Mouse (Mus musculus) midbrain, embryonic 16.5 days (tissue): Measurements from ENCODE around the gene Dhx57. TPM values are rescaled to one million over a fixed set of nuclear protein-coding genes. Genes with fewer than 3 reads are reported as not detected.

Experiments used
- ATAC-seq: fragments of 200-750 bp; cut with Nextera tagmentation; 2 replicates; pipeline ENCODE4 v1.8.0; 2017; ENCODE audit warnings: moderate TSS enrichment
- H3K27ac ChIP-seq: fragments of 300-500 bp; sonication (generic); 2 replicates; pipeline ENCODE4 v1.5.1; 2014; ENCODE audit warnings: mild to moderate bottlenecking, low read length, mixed read lengths
- H3K27me3 ChIP-seq: fragments of 300-500 bp; sonication (generic); 2 replicates; pipeline ENCODE4 v1.6.1; 2014; ENCODE audit warnings: low read depth, low read length, mixed read lengths; ENCODE audit not compliant: control insufficient read depth, insufficient read depth
- H3K36me3 ChIP-seq: fragments of 300-500 bp; sonication (generic); 2 replicates; pipeline ENCODE4 v1.6.1; 2014; ENCODE audit warnings: mild to moderate bottlenecking, low read length, moderate library complexity, mixed read lengths; ENCODE audit not compliant: control insufficient read depth, insufficient read depth
- H3K4me1 ChIP-seq: fragments of 300-500 bp; sonication (generic); 2 replicates; pipeline ENCODE4 v1.6.1; 2014; ENCODE audit warnings: mild to moderate bottlenecking, low read length, mixed read lengths; ENCODE audit not compliant: control insufficient read depth, insufficient read depth
- H3K4me2 ChIP-seq: fragments of 300-500 bp; sonication (generic); 2 replicates; pipeline ENCODE4 v1.6.1; 2014; ENCODE audit warnings: mild to moderate bottlenecking, low read length, mixed read lengths
- H3K4me3 ChIP-seq: fragments of 300-500 bp; sonication (generic); 2 replicates; pipeline ENCODE4 v1.5.1; 2014; ENCODE audit warnings: low read depth, mild to moderate bottlenecking, low read length, moderate library complexity, mixed read lengths
- H3K9ac ChIP-seq: fragments of 300-500 bp; sonication (generic); 2 replicates; pipeline ENCODE4 v1.6.1; 2014; ENCODE audit warnings: low read depth, low read length, mixed read lengths
- H3K9me3 ChIP-seq: fragments of 300-500 bp; sonication (generic); replicated peaks from 2 replicates; pipeline ENCODE4 v1.6.1; 2014; ENCODE audit warnings: mild to moderate bottlenecking, low read length, mixed read lengths; ENCODE audit not compliant: control insufficient read depth, poor library complexity, severe bottlenecking
- WGBS: fragments of 180-500 bp; shearing (Covaris S2); extraction: QIAGEN DNeasy Blood & Tissue Kit; methylation state at CpG from one replicate; pipeline ENCODE4 v1.1.7; 2014; 5-methylcytosine and 5-hydroxymethylcytosine counted together
- polyA plus RNA-seq: library from polyadenylated mRNA; unstranded; fragments of >200 nt; fragmentation: Nextera tagmentation; extraction: Ambion mirVana; gene quantifications from 2 replicates; pipeline ENCODE4 v1.2.1, GENCODE M21; 2015

Gene Dhx57
- polyA plus RNA-seq, 1 experiment from 2014 or later: 57.0 TPM

DNA sequence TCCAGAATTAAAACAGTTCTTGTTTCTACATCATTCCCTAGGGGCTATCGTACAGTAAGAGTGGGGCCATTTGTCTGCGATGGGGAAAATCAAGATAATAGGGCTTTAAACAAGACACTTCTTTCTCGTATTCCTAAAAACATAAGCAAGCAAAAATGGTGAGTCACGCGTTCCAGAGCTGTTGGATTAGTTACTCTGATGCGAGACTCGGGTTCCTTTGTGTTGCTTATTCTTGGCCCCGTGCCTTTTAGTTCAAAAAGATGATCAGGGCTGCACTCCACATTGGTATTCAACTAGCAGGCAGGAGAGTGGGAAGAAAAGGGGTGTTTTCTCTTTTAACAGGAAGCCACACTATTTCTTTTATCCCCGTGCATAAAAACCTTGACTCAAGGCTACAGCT lies 21.5 kb upstream of the Dhx57 start:
- Histone ChIP-seq H3K9ac (no peak overlapping the region), H3K4me1 (peaks cover 5% of the 10 kb centered on the region), H3K27ac (no peak overlapping the region), H3K27me3 (no peaks in the 10 kb centered on the region), H3K9me3 (no peaks in the 10 kb centered on the region), H3K4me2 (no peak overlapping the region), H3K36me3 (no peaks in the 10 kb centered on the region), H3K4me3 (no peak overlapping the region)
- ATAC-seq: peak; percentile 58; the same call in 1 of the 2 replicates
- WGBS: 43% methylated on average over 9 of the region's 9 CpGs

DNA sequence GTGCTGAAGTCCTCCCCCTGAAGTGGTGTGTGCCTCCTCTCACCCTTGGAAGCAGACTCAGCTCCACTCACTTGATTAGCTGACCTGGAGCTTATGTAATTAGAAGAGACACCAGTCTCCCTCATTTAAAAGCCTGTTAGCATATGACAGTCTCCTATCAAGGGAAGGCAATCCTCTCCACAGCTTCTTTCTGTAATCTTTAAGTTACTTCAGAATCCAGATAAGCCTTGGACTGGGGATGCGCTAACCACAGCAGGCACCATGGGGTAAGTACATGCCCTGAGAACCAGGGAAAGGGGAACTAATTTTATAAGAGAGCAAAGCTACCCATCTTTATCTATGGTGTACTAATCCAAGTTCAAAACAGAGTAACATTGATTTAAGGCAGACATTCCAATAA lies 17.0 kb upstream of the Dhx57 start, which contains the start of gene Arhgef33:
TSS of gene Arhgef33 (plus strand) at position 157 of the 400 bp plus-strand sequence.
- no peaks in the 10 kb centered on the region for H3K36me3 ChIP-seq
- H3K9ac ChIP-seq: no peak within 1 kb of the TSS
- no peak for ATAC-seq
- H3K4me2 ChIP-seq: no peak within 1 kb of the TSS
- H3K4me3 ChIP-seq: no peak within 1 kb of the TSS
- H3K9me3 ChIP-seq: no peaks in the 10 kb centered on the region
- no peaks in the 10 kb centered on the region for H3K27me3 ChIP-seq
- H3K4me1 ChIP-seq: peaks cover 5% of the 10 kb centered on the region
- 76% methylated on average over 1 of the region's 1 CpGs for WGBS
- no peak within 1 kb of the TSS for H3K27ac ChIP-seq

DNA sequence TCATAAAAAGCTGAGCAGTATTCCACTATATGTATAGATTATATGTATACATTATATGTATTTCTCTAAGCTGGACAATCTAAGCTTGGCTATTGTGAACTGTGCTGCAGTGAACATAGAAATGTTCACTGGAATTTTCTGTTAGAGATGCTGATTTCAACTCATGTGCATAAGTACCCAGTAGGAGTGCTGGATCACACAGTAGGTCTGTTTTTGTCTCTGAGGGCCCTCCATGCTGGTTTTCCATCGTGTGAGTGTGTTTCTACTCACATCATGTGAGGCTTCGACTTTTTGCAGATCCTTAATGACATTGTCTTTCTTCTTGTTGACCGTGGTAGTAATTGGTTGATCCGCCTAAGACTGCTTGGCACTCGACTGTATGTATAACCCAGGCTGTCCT lies 8.6 kb upstream of the Dhx57 start:
- Histone ChIP-seq H3K36me3 (no peaks in the 10 kb centered on the region; the same call in 1 of the 2 replicates), H3K27me3 (no peaks in the 10 kb centered on the region), H3K27ac (no peak overlapping the region), H3K9me3 (no peaks in the 10 kb centered on the region), H3K4me3 (no peak overlapping the region), H3K4me1 (no peaks in the 10 kb centered on the region), H3K9ac (no peak overlapping the region), H3K4me2 (no peak overlapping the region)
- WGBS: 90% methylated on average over 5 of the region's 5 CpGs
- no peak for ATAC-seq

DNA sequence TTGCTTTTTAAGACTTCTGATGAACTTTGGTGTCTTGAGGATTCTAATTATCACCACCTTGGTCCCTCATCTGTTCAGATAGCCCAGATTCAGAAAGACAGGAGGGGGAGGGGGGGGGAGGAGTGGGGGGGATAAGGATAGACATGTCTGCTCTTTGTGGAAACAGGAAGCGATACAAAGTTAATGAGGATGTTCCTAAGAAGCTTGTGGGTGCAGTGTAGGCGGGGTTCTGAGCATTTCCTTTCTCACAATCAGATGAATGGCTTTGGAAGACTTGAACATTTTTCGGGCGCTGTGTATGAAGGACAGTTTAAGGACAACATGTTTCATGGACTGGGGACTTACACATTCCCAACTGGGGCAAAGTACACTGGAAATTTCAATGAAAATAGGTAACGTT lies 5.0 kb upstream of the Dhx57 start:
- Histone ChIP-seq H3K4me2 (no peak overlapping the region), H3K4me3 (no peak overlapping the region), H3K27ac (no peak overlapping the region), H3K27me3 (no peaks in the 10 kb centered on the region), H3K36me3 (no peaks in the 10 kb centered on the region; the same call in 1 of the 2 replicates), H3K9me3 (no peaks in the 10 kb centered on the region), H3K9ac (no peak overlapping the region), H3K4me1 (no peaks in the 10 kb centered on the region)
- no peak for ATAC-seq
- 95% methylated on average over 5 of the region's 5 CpGs for WGBS

DNA sequence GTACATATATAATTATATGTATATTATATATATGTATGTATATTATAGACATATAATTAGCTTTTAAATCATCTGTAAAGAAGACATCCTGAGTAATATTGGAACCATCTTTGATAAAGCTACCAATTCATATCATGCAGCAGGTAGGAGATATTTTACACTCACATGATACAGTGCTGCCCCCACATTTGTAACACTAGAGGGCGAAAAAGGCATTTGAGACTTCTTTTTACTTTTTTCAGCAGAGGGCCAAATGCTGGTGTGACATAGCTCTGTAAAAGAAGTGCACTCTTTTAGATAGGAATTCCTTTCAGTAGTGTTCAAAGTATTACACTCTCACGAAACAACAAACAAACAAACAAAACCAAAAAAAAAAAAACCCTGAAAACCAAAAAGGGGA lies 872 bp upstream of the Dhx57 start:
- Histone ChIP-seq H3K36me3 (no peaks in the 10 kb centered on the region), H3K27me3 (no peaks in the 10 kb centered on the region), H3K27ac (no peak overlapping the region), H3K9ac (no peak overlapping the region), H3K4me1 (peaks cover 11% of the 10 kb centered on the region), H3K9me3 (no peaks in the 10 kb centered on the region), H3K4me2 (no peak overlapping the region), H3K4me3 (no peak overlapping the region)
- WGBS: 26% methylated on average over 2 of the region's 2 CpGs
- no peak for ATAC-seq

DNA sequence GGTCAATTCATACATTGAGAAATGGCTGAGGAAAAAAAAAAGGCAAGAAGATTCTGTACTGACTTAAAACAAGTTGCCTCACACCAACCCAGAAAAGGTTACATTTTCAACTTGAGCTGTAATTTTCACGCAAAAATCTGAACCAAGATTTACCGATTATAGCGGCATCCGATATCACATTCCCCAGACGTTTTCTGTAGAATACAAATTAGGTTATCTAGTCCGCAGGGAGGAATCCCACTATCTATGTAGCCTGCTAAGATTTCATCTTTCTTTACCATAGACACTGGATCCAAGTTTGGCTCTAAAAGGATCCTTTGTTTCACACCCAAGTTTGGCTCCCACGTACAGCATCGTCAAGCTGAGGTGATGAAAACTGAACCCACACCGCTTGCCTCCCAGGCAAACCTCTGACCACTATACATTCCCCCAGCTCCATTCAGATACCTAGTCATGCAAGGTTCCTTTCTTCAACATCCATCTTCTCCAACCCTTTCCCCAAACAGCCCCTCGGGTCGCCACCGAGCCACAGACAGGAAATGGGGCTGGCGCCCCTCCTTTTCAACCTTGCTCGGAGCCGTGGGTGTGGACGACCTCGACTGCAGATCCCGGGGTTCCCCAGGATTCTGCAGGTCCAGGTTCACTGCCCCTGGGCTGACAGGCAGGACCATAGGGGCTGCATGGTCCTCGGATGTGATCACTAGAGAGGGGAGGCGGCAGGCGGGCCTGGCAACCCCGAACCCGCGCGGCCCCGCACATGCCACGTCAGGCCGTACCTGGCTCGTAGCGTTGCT lies 799 bp downstream of the Dhx57 start:
- under 1% methylated on average over 30 of the region's 30 CpGs for WGBS
- H3K4me3 ChIP-seq: peak overlapping the region; percentile 93
- peak overlapping the region; percentile 96 for H3K9ac ChIP-seq
- no peaks in the 10 kb centered on the region for H3K9me3 ChIP-seq
- H3K4me1 ChIP-seq: peaks cover 11% of the 10 kb centered on the region
- H3K27ac ChIP-seq: peak overlapping the region; percentile 90
- peak overlapping the region; percentile 63 for H3K4me2 ChIP-seq
- H3K27me3 ChIP-seq: no peaks in the 10 kb centered on the region
- H3K36me3 ChIP-seq: no peaks in the 10 kb centered on the region
- ATAC-seq: peak; percentile 63

DNA sequence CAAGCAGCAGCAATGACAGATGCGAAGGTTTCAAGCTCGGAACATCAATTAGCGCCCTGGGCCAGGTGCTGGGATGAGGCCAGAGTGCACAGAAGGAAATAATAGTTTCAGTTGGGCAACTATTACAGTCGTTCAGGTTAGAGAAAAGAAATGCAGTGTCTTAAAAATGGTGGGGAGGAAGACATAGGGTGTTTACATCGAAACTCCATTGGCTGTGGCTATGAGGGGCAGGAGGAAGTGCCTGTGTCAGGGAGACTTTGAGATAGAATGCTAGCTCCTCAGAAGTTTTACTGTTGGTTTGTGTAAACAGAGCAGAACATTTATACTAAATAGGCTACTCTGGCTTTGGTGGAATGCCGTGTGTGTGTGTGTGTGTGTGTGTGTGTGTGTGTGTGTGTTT lies 2.3 kb downstream of the Dhx57 start:
- 88% methylated on average over 6 of the region's 6 CpGs for WGBS
- Histone ChIP-seq H3K9ac (0 out of 2 replicates have a peak overlapping the region, but pooled peaks have one; percentile 3), H3K4me1 (peaks cover 11% of the 10 kb centered on the region), H3K27ac (no peak overlapping the region), H3K36me3 (no peaks in the 10 kb centered on the region), H3K4me3 (no peak overlapping the region), H3K27me3 (no peaks in the 10 kb centered on the region), H3K4me2 (no peak overlapping the region; the same call in 1 of the 2 replicates), H3K9me3 (no peaks in the 10 kb centered on the region)
- ATAC-seq: no peak

DNA sequence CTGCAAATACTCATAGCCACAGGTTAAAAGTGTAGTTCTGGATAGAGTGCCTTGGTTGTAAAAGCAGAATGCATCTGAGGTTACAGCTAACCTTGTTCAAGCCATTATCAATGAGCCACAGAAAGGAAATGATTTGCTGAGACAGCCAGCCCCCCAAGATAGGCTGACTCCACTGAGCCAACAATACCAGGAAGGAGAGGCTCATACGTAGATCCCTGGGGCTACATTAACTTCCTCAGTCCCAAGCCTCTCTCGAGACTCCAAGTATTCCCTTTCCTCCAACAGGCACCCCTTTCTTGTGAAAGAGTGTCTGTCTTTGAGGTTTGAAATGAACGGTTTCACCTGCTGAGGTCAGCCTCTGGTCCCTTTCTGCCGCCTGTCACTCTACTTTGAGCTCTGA lies 5.8 kb downstream of the Dhx57 start:
- Histone ChIP-seq H3K27ac (no peak overlapping the region), H3K4me1 (peaks cover 11% of the 10 kb centered on the region), H3K27me3 (no peaks in the 10 kb centered on the region), H3K9me3 (no peaks in the 10 kb centered on the region), H3K4me2 (no peak overlapping the region), H3K36me3 (peaks cover 11% of the 10 kb centered on the region; the same call in 1 of the 2 replicates), H3K9ac (no peak overlapping the region), H3K4me3 (no peak overlapping the region)
- ATAC-seq: no peak
- 77% methylated on average over 4 of the region's 4 CpGs for WGBS

DNA sequence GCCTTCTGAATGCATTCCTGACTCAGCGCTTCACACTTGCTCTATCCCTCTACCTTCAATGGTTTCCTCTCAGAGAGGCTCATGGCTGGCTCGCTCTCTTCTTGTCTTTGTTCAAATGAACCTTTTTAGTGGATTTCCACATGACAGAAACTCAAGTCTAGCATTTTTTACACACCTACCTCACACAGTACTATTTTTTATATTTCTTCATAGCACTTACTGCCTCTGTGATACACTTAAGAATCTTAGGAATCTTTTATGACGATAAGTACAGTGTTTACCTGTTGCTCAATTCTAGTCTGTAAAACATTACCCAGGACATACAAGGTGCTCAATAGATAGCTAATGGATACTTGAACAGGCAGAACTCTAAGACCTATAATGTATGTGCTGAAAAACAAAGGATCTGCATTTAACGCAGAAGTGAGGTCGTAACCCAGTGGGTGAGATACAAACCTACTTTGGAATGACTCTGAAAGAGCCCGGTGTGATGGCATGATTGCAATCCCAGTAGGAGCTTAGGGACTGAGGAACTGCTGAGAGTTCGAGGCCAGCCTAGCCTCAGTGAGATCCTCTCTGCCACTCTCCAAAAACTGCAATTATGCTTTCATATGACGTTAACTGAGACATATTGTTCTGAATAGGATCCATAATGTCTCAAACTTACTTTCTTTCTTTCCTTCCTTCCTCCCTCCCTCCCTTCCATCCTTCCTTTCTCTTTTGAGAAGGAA lies 10.8 kb downstream of the Dhx57 start:
- Histone ChIP-seq H3K36me3 (peaks cover 37% of the 10 kb centered on the region), H3K9ac (no peak overlapping the region), H3K4me3 (no peak overlapping the region), H3K27me3 (no peaks in the 10 kb centered on the region), H3K9me3 (no peaks in the 10 kb centered on the region), H3K4me1 (no peaks in the 10 kb centered on the region), H3K4me2 (no peak overlapping the region), H3K27ac (no peak overlapping the region)
- WGBS: 96% methylated on average over 8 of the region's 8 CpGs
- no peak for ATAC-seq
